Mouse (Mus musculus): ENCODE results near the gene Tnr. TPM values are rescaled to one million over a fixed set of nuclear protein-coding genes. Genes with fewer than 3 reads are reported as not detected.

The Tnr gene
- total and polyA plus RNA-seq, 3 experiments: 0.03 to 0.23 (median 0.06) TPM

- TF ChIP-seq EP300 (IDR thresholded peaks at IDR 0.05; ENCODE audit: insufficient read depth, low read depth, low read length) (no peak), POLR2A (IDR thresholded peaks at IDR 0.05; ENCODE audit: insufficient read depth, low read depth, low read length) (no peak), CTCF (IDR thresholded peaks at IDR 0.05) (no peak)
Measured at GRCm38 (mm10) chr1:159621321-159621720, 97.8 kb downstream of the Tnr start.

GRCm38 (mm10) chr1:159629119-159629518 is 105.5 kb downstream of the Tnr start:
- Histone ChIP-seq H3K27me3 (ENCODE audit: control insufficient read depth, insufficient read depth, low read length) (no peaks in the 10 kb centered on the region), H3K27ac (no peak overlapping the region), H3K4me3 (no peak overlapping the region), H3K4me1 (ENCODE audit: control insufficient read depth, insufficient read depth, low read length) (no peaks in the 10 kb centered on the region), H3K9ac (ENCODE audit: low read depth, low read length) (no peak overlapping the region), H3K36me3 (ENCODE audit: control insufficient read depth, insufficient read depth, low read length) (no peaks in the 10 kb centered on the region), H3K79me2 (replicated peaks; ENCODE audit: control insufficient read depth, insufficient read depth, low read length) (no peaks in the 10 kb centered on the region)
- intact Hi-C loops (cut with DNase I): no loop called here
- DNase-seq: no peak
- no peak for TF ChIP-seq POLR2A (IDR thresholded peaks at IDR 0.05; ENCODE audit: insufficient read depth, low read depth, low read length)
- no peak for TF ChIP-seq CTCF (IDR thresholded peaks at IDR 0.05)
- no peak for TF ChIP-seq EP300 (IDR thresholded peaks at IDR 0.05; ENCODE audit: insufficient read depth, low read depth, low read length)
- WGBS: 60% methylated on average over 3 of the region's 3 CpGs

More at GRCm38 (mm10) chr1:159621321-159621720, 97.8 kb downstream of the Tnr start:
- intact Hi-C loops (cut with DNase I): no loop called here
- Histone ChIP-seq H3K27ac (no peak overlapping the region), H3K27me3 (ENCODE audit: control insufficient read depth, insufficient read depth, low read length) (no peaks in the 10 kb centered on the region), H3K9ac (ENCODE audit: low read depth, low read length) (no peak overlapping the region), H3K79me2 (replicated peaks; ENCODE audit: control insufficient read depth, insufficient read depth, low read length) (no peaks in the 10 kb centered on the region), H3K4me3 (no peak overlapping the region), H3K36me3 (ENCODE audit: control insufficient read depth, insufficient read depth, low read length) (no peaks in the 10 kb centered on the region), H3K4me1 (ENCODE audit: control insufficient read depth, insufficient read depth, low read length) (no peaks in the 10 kb centered on the region)
- WGBS: 42% methylated on average over 1 of the region's 1 CpGs
- DNase-seq: no peak

DNA sequence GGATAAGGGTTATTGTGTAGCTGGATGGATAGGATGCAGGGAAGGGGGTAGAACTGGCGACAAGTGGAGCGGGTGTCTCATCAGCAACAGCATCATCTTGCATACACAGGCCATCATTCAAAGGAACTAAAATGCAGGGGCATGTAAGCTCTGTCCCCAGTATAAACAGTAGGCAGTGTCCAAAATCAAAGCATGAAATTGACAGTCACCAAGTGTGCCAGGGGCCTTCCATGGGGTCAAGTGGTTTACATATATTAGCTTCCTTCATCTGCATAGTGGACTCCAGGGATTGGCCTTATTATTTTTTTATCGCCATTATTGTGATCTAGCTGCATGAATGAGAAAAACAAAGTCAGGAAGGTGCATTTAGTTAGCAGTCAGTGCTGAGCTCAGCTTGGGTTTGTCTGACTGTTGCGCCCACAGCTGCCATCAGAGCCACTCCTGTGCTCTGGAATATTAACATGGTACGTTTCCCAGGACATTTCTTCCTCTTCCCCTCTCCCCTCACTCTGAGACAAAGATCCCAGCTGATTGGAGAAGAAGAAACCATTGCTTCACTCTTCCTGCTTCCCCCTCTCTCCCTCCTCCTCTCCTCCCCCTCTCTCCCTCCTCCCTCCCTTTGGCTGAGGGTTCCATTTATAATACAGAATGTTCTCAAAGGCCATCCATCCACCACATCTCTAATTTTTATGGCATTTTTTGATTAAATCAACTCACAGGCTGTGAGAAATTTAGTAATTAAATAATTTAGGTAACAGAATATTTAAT is 106.4 kb downstream of the Tnr start:
- Histone ChIP-seq H3K27ac (no peak overlapping the region), H3K9ac (ENCODE audit: low read depth, low read length) (no peak overlapping the region), H3K4me1 (ENCODE audit: control insufficient read depth, insufficient read depth, low read length) (no peaks in the 10 kb centered on the region), H3K36me3 (ENCODE audit: control insufficient read depth, insufficient read depth, low read length) (no peaks in the 10 kb centered on the region), H3K27me3 (ENCODE audit: control insufficient read depth, insufficient read depth, low read length) (no peaks in the 10 kb centered on the region), H3K79me2 (replicated peaks; ENCODE audit: control insufficient read depth, insufficient read depth, low read length) (no peaks in the 10 kb centered on the region), H3K4me3 (no peak overlapping the region)
- intact Hi-C loops (cut with DNase I): no loop called here
- TF ChIP-seq CTCF (IDR thresholded peaks at IDR 0.05) (no peak), EP300 (IDR thresholded peaks at IDR 0.05; ENCODE audit: insufficient read depth, low read depth, low read length) (no peak), POLR2A (IDR thresholded peaks at IDR 0.05; ENCODE audit: insufficient read depth, low read depth, low read length) (no peak)
- no peak for DNase-seq
- 70% methylated on average over 5 of the region's 5 CpGs for WGBS

DNA sequence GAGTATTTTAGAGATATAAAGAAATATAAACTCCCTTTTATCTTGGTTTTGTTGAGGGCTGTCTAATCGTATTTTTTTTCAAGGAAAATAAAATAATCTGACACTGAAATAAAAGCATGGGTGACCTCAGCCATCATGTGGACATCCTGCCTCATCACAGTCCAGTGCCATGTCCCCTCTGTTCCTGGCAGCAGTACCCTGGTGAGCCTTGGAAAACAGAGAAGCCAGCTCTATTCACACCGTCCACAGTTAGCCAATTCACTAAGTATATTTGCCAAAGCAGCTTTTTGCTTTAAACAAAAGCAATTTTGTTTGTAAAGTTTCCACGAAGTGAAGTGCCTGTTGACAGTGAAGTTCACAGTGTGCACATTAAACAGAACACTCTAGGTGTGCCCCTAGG is 109.0 kb downstream of the Tnr start:
- 61% methylated on average over 3 of the region's 3 CpGs for WGBS
- Histone ChIP-seq H3K27ac (no peak overlapping the region), H3K79me2 (replicated peaks; ENCODE audit: control insufficient read depth, insufficient read depth, low read length) (no peaks in the 10 kb centered on the region), H3K4me3 (no peak overlapping the region), H3K36me3 (ENCODE audit: control insufficient read depth, insufficient read depth, low read length) (no peaks in the 10 kb centered on the region), H3K27me3 (ENCODE audit: control insufficient read depth, insufficient read depth, low read length) (no peaks in the 10 kb centered on the region), H3K9ac (ENCODE audit: low read depth, low read length) (no peak overlapping the region), H3K4me1 (ENCODE audit: control insufficient read depth, insufficient read depth, low read length) (no peaks in the 10 kb centered on the region)
- intact Hi-C loops (cut with DNase I): no loop called here
- TF ChIP-seq CTCF (IDR thresholded peaks at IDR 0.05): no peak
- no peak for TF ChIP-seq POLR2A (IDR thresholded peaks at IDR 0.05; ENCODE audit: insufficient read depth, low read depth, low read length)
- TF ChIP-seq EP300 (IDR thresholded peaks at IDR 0.05; ENCODE audit: insufficient read depth, low read depth, low read length): no peak
- no peak for DNase-seq

GRCm38 (mm10) chr1:159639408-159639807 is 115.8 kb downstream of the Tnr start:
- H3K27ac ChIP-seq: no peak overlapping the region
- no peaks in the 10 kb centered on the region for H3K36me3 ChIP-seq (ENCODE audit: control insufficient read depth, insufficient read depth, low read length)
- H3K4me1 ChIP-seq (ENCODE audit: control insufficient read depth, insufficient read depth, low read length): no peaks in the 10 kb centered on the region
- DNase-seq: no peak
- intact Hi-C loops (cut with DNase I): no loop called here
- no peaks in the 10 kb centered on the region for H3K79me2 ChIP-seq (replicated peaks; ENCODE audit: control insufficient read depth, insufficient read depth, low read length)
- no peaks in the 10 kb centered on the region for H3K27me3 ChIP-seq (ENCODE audit: control insufficient read depth, insufficient read depth, low read length)
- H3K4me3 ChIP-seq: no peak overlapping the region
- WGBS: 83% methylated on average over 4 of the region's 4 CpGs
- no peak overlapping the region for H3K9ac ChIP-seq (ENCODE audit: low read depth, low read length)
- TF ChIP-seq EP300 (IDR thresholded peaks at IDR 0.05; ENCODE audit: insufficient read depth, low read depth, low read length) (no peak), POLR2A (IDR thresholded peaks at IDR 0.05; ENCODE audit: insufficient read depth, low read depth, low read length) (no peak), CTCF (IDR thresholded peaks at IDR 0.05) (no peak)

DNA sequence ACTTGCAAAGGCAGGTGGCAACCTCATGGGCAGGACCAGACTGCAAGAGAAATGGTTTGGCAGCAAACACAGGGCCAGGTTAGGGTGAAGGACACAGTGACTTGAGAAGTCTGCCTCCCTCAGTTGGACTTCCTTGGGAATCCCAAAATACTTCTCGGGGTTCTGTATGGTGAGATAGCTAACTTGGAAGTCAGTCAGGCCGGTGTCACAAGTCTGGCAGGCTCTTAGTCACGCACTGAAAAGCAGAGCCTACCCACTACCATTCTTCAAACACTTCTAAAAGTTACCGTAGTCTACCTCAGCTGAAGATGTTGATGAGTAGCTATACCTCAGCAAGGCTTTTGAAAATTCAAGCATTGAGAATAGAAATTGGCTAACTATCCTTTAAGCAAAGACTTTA is 122.2 kb downstream of the Tnr start:
- Histone ChIP-seq H3K4me3 (no peak overlapping the region), H3K79me2 (replicated peaks; ENCODE audit: control insufficient read depth, insufficient read depth, low read length) (no peaks in the 10 kb centered on the region), H3K9ac (ENCODE audit: low read depth, low read length) (no peak overlapping the region), H3K27ac (no peak overlapping the region), H3K27me3 (ENCODE audit: control insufficient read depth, insufficient read depth, low read length) (no peaks in the 10 kb centered on the region), H3K4me1 (ENCODE audit: control insufficient read depth, insufficient read depth, low read length) (no peaks in the 10 kb centered on the region), H3K36me3 (ENCODE audit: control insufficient read depth, insufficient read depth, low read length) (no peaks in the 10 kb centered on the region)
- TF ChIP-seq POLR2A (IDR thresholded peaks at IDR 0.05; ENCODE audit: insufficient read depth, low read depth, low read length) (no peak), CTCF (IDR thresholded peaks at IDR 0.05) (no peak), EP300 (IDR thresholded peaks at IDR 0.05; ENCODE audit: insufficient read depth, low read depth, low read length) (no peak)
- intact Hi-C loops (cut with DNase I): no loop called here
- 83% methylated on average over 4 of the region's 4 CpGs for WGBS
- no peak for DNase-seq
